Mouse (Mus musculus): Measurements from ENCODE around the gene 1600012H06Rik.

GRCm38 (mm10) chr17:14912420-14912819 lies 30.6 kb upstream of the 1600012H06Rik start:
- TF ChIP-seq POLR2A (IDR thresholded peaks at IDR 0.05; ENCODE audit: insufficient read length, low read depth) (no peak), MAX (IDR thresholded peaks at IDR 0.05; ENCODE audit: low read depth) (no peak), USF1 (IDR thresholded peaks at IDR 0.05; ENCODE audit: low read depth) (no peak), TCF12 (IDR thresholded peaks at IDR 0.05; ENCODE audit: insufficient read depth, poor library complexity, severe bottlenecking) (no peak), POLR2AphosphoS2 (IDR thresholded peaks at IDR 0.05; ENCODE audit: insufficient read length, low read depth) (no peak), E2F4 (IDR thresholded peaks at IDR 0.05; ENCODE audit: insufficient read depth) (no peak)
